Mouse (Mus musculus): ENCODE measurements around the gene Zbtb42.

Zbtb42 gene

GRCm38 (mm10) chr12:112661851-112662250 lies 16.8 kb upstream of the Zbtb42 start:
- DNase-seq (ENCODE audit: low spot score) = no peak

GRCm38 (mm10) chr12:112663303-112663702 lies 15.3 kb upstream of the Zbtb42 start:
- DNase-seq (ENCODE audit: low spot score) = no peak

GRCm38 (mm10) chr12:112663716-112664115 lies 14.9 kb upstream of the Zbtb42 start:
- DNase-seq (ENCODE audit: low spot score) = no peak

GRCm38 (mm10) chr12:112664124-112664523 lies 14.5 kb upstream of the Zbtb42 start:
- no peak for DNase-seq (ENCODE audit: low spot score)

- DNase-seq (ENCODE audit: low spot score) = no peak
These were observed 14.0 kb upstream of the Zbtb42 start for GRCm38 (mm10) chr12:112664656-112665055.

- DNase-seq (ENCODE audit: low spot score) = peak; percentile 62
These were observed 13.2 kb upstream of the Zbtb42 start for GRCm38 (mm10) chr12:112665445-112665844.

- DNase-seq (ENCODE audit: low spot score) = no peak
These were observed 12.6 kb upstream of the Zbtb42 start for GRCm38 (mm10) chr12:112665881-112666544.

- DNase-seq (ENCODE audit: low spot score) = no peak
These were observed 10.9 kb upstream of the Zbtb42 start for GRCm38 (mm10) chr12:112667619-112668297.

GRCm38 (mm10) chr12:112670718-112671393 lies 7.8 kb upstream of the Zbtb42 start:
- DNase-seq (ENCODE audit: low spot score) = no peak

- no peak for DNase-seq (ENCODE audit: low spot score)
These were observed 6.7 kb upstream of the Zbtb42 start for GRCm38 (mm10) chr12:112671891-112672290.

GRCm38 (mm10) chr12:112672744-112673575 lies 5.7 kb upstream of the Zbtb42 start:
- DNase-seq (ENCODE audit: low spot score) = no peak

- DNase-seq (ENCODE audit: low spot score) = peak; percentile 48
These were observed 5.0 kb upstream of the Zbtb42 start for GRCm38 (mm10) chr12:112673576-112674091.

- peak; percentile 72 for DNase-seq (ENCODE audit: low spot score)
These were observed 4.3 kb upstream of the Zbtb42 start, which contains the start of gene Akt1 for GRCm38 (mm10) chr12:112674132-112675011. Akt1 (minus strand) TSS chr12:112674884.

- DNase-seq (ENCODE audit: low spot score) = peak; percentile 90
These were observed 3.2 kb upstream of the Zbtb42 start for GRCm38 (mm10) chr12:112675245-112676035.

- DNase-seq (ENCODE audit: low spot score) = no peak
These were observed 1.6 kb upstream of the Zbtb42 start for GRCm38 (mm10) chr12:112677076-112677475.

GRCm38 (mm10) chr12:112677943-112678554 lies 579 bp upstream of the Zbtb42 start:
- no peak for DNase-seq (ENCODE audit: low spot score)

GRCm38 (mm10) chr12:112679027-112679996 lies 684 bp downstream of the Zbtb42 start:
- peak; percentile 85 for DNase-seq (ENCODE audit: low spot score)

GRCm38 (mm10) chr12:112683351-112683750 lies 4.7 kb downstream of the Zbtb42 start:
- no peak for DNase-seq (ENCODE audit: low spot score)

All from urinary bladder, postnatal 14 days (tissue).